Mouse (Mus musculus): ENCODE measurements around the gene Cnn2. TPM values are rescaled to one million over a fixed set of nuclear protein-coding genes. Genes with fewer than 3 reads are reported as not detected.
A peak's percentile ranks its signal among the peaks of the same experiment; 100 is the strongest.

Cnn2 gene
- total RNA-seq, 1 experiment, result 159 TPM

- TF ChIP-seq CHD2 (IDR thresholded peaks at IDR 0.05; ENCODE audit: low read depth, low read length) (no peak), HCFC1 (IDR thresholded peaks at IDR 0.05; ENCODE audit: borderline replicate concordance, insufficient read depth, low read length) (no peak), ZC3H11A (IDR thresholded peaks at IDR 0.05; ENCODE audit: borderline replicate concordance, low read depth, low read length) (no peak), MAFK (IDR thresholded peaks at IDR 0.05; ENCODE audit: insufficient read depth, low read depth, low read length) (no peak), ZNF384 (IDR thresholded peaks at IDR 0.05; ENCODE audit: low read depth, low read length) (no peak)
- no peak overlapping the region for H3K9ac ChIP-seq (ENCODE audit: insufficient read depth, low read depth, low read length, poor library complexity, severe bottlenecking)
- no peaks in the 10 kb centered on the region for H3K9me3 ChIP-seq (ENCODE audit: control insufficient read depth, insufficient read depth, low read depth, low read length)
- no peak for DNase-seq (ENCODE audit: low read depth, low spot score)
- H3K4me3 ChIP-seq (ENCODE audit: insufficient read depth in 1 of 2, low read depth in 1 of 2, low read length in 2 of 2, poor library complexity in 1 of 2, severe bottlenecking in 1 of 2), result no peak overlapping the region
- peaks cover 6 to 24% of the 10 kb centered on the region in 2 experiments for H3K4me1 ChIP-seq (ENCODE audit: control insufficient read depth in 2 of 2, insufficient read depth in 2 of 2, low read length in 2 of 2, poor library complexity in 1 of 2)
- H3K36me3 ChIP-seq (ENCODE audit: control insufficient read depth, insufficient read depth, low read length, poor library complexity, severe bottlenecking), result peaks cover 38% of the 10 kb centered on the region
- in situ Hi-C loops (cut with MboI; ENCODE audit: low sequenced_read_pairs in 2 of 2, unreplicated experiment in 2 of 2), result no loop called here
- H3K27ac ChIP-seq (ENCODE audit: insufficient read depth, low read depth, low read length, poor library complexity, severe bottlenecking), result no peak overlapping the region
These were observed 44.6 kb downstream of the Cnn2 start for GRCm38 (mm10) chr10:80032799-80033480.

DNA sequence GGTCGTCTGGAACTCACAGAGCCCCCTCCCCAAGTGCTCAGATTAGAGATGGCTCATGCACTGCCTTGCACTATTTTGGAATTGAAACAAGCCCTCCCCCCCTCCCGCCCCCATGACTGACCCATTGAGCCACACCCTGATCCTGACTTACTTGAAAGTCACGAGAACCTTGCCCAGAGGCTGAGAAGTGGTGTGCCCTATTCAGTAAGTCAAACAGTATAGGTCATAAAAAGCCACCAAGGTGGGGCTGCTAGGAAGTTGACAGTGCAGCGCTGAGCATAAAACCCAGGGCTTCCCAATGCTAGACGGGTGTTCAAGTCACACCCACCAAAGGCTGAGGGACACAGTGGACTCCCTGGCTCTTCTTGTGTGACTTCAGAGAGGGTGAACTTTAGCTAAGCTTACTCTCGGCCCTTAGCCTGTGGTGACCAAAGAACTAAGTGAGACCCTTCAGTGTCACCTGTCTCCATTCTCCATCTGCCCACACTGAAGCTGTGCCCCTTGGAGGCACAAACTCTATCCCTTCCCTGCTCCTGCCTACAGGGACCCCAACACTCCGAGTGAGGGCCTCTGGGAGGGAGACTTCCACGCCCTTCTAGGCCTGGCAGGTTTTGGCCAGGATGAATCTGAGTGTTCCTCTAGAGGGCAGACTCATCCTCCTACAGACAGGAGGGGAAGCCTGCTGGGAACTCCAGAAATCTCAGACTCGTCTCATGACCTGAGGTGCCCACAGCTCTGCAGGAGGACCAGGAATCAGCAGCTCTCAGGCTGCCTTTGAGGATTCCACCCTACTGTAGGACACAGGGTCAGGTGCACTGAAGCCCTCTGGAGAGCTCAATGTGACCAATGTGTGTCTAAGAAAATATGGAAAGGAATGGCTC lies 45.4 kb downstream of the Cnn2 start:
- Histone ChIP-seq H3K36me3 (ENCODE audit: control insufficient read depth, insufficient read depth, low read length, poor library complexity, severe bottlenecking) (peaks cover 45% of the 10 kb centered on the region), H3K4me3 (ENCODE audit: insufficient read depth in 1 of 2, low read depth in 1 of 2, low read length in 2 of 2, poor library complexity in 1 of 2, severe bottlenecking in 1 of 2) (no peak overlapping the region), H3K27ac (ENCODE audit: insufficient read depth, low read depth, low read length, poor library complexity, severe bottlenecking) (peak overlapping the region; percentile 25; the same call in 1 of the 2 replicates), H3K9me3 (ENCODE audit: control insufficient read depth, insufficient read depth, low read depth, low read length) (no peaks in the 10 kb centered on the region), H3K9ac (ENCODE audit: insufficient read depth, low read depth, low read length, poor library complexity, severe bottlenecking) (no peak overlapping the region), H3K4me1 (ENCODE audit: control insufficient read depth in 2 of 2, insufficient read depth in 2 of 2, low read length in 2 of 2, poor library complexity in 1 of 2) (peaks cover 6 to 25% of the 10 kb centered on the region in 2 experiments)
- TF ChIP-seq ZC3H11A (IDR thresholded peaks at IDR 0.05; ENCODE audit: borderline replicate concordance, low read depth, low read length), result 0 out of 2 replicates have a peak, but pooled peaks have one; percentile 5
- TF ChIP-seq CHD2 (IDR thresholded peaks at IDR 0.05; ENCODE audit: low read depth, low read length), result no peak
- in situ Hi-C loops (cut with MboI; ENCODE audit: low sequenced_read_pairs in 2 of 2, unreplicated experiment in 2 of 2), result no loop called here
- no peak for DNase-seq (ENCODE audit: low read depth, low spot score)

DNA sequence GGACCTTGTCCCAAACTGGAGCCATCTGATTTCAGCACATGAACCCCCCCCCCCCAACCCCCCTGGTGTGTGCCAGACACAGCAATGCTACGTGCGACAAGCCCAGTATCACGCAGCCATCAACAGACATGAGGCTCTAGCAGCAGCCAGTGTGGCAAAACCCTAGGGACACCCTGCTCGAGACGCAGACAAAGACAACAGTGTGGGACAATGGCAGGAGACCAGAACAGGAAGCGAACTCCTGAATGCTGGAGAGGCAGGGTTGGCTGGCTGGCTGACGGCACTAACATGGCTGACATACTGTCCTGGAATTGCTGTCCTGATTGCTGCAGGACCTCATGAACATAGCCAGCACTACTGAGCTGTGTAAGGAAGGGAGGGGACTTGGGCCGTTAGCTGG lies 46.8 kb downstream of the Cnn2 start:
- Histone ChIP-seq H3K4me3 (ENCODE audit: insufficient read depth in 1 of 2, low read depth in 1 of 2, low read length in 2 of 2, poor library complexity in 1 of 2, severe bottlenecking in 1 of 2) (no peak overlapping the region), H3K27ac (ENCODE audit: insufficient read depth, low read depth, low read length, poor library complexity, severe bottlenecking) (peak overlapping the region; percentile 6; the same call in 1 of the 2 replicates), H3K4me1 (ENCODE audit: control insufficient read depth in 2 of 2, insufficient read depth in 2 of 2, low read length in 2 of 2, poor library complexity in 1 of 2) (peaks cover 6 to 23% of the 10 kb centered on the region in 2 experiments), H3K9ac (ENCODE audit: insufficient read depth, low read depth, low read length, poor library complexity, severe bottlenecking) (no peak overlapping the region), H3K9me3 (ENCODE audit: control insufficient read depth, insufficient read depth, low read depth, low read length) (no peaks in the 10 kb centered on the region), H3K36me3 (ENCODE audit: control insufficient read depth, insufficient read depth, low read length, poor library complexity, severe bottlenecking) (peaks cover 43% of the 10 kb centered on the region)
- DNase-seq (ENCODE audit: low read depth, low spot score), result no peak
- in situ Hi-C loops (cut with MboI; ENCODE audit: low sequenced_read_pairs in 2 of 2, unreplicated experiment in 2 of 2), result no loop called here
- TF ChIP-seq ZC3H11A (IDR thresholded peaks at IDR 0.05; ENCODE audit: borderline replicate concordance, low read depth, low read length) (no peak), CHD2 (IDR thresholded peaks at IDR 0.05; ENCODE audit: low read depth, low read length) (no peak)

DNA sequence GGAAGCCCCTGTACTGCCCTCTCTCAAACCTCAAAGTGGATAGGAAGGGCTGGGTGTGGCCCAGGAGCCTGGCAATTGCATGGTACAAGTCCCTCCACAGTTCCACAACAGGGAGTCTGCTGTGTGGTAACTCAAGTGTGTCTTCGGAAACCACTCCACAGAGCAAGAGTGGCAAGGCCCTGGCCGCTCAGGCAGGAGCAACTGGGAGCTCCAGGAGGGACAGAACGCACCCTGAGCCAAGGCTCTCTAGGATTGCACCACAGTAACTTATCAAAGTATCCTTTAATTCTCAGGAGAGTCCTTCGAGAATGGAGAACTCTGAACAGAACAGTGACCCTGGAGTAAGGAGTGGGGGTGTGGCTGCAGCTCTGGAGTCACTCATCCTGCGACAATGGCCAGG lies 47.3 kb downstream of the Cnn2 start:
- TF ChIP-seq ZC3H11A (IDR thresholded peaks at IDR 0.05; ENCODE audit: borderline replicate concordance, low read depth, low read length) (no peak), CHD2 (IDR thresholded peaks at IDR 0.05; ENCODE audit: low read depth, low read length) (no peak), MAFK (IDR thresholded peaks at IDR 0.05; ENCODE audit: insufficient read depth, low read depth, low read length) (no peak), ZNF384 (IDR thresholded peaks at IDR 0.05; ENCODE audit: low read depth, low read length) (no peak), HCFC1 (IDR thresholded peaks at IDR 0.05; ENCODE audit: borderline replicate concordance, insufficient read depth, low read length) (no peak)
- Histone ChIP-seq H3K4me1 (ENCODE audit: control insufficient read depth in 2 of 2, insufficient read depth in 2 of 2, low read length in 2 of 2, poor library complexity in 1 of 2) (peaks cover 6 to 23% of the 10 kb centered on the region in 2 experiments), H3K9ac (ENCODE audit: insufficient read depth, low read depth, low read length, poor library complexity, severe bottlenecking) (no peak overlapping the region), H3K27ac (ENCODE audit: insufficient read depth, low read depth, low read length, poor library complexity, severe bottlenecking) (no peak overlapping the region), H3K9me3 (ENCODE audit: control insufficient read depth, insufficient read depth, low read depth, low read length) (no peaks in the 10 kb centered on the region), H3K4me3 (ENCODE audit: insufficient read depth in 1 of 2, low read depth in 1 of 2, low read length in 2 of 2, poor library complexity in 1 of 2, severe bottlenecking in 1 of 2) (no peak overlapping the region), H3K36me3 (ENCODE audit: control insufficient read depth, insufficient read depth, low read length, poor library complexity, severe bottlenecking) (peaks cover 42% of the 10 kb centered on the region)
- no peak for DNase-seq (ENCODE audit: low read depth, low spot score)
- in situ Hi-C loops (cut with MboI; ENCODE audit: low sequenced_read_pairs in 2 of 2, unreplicated experiment in 2 of 2), result no loop called here

All from ES-E14 (cell line).